Mouse (Mus musculus) small intestine, adult 2 months (tissue): ENCODE data around the gene Rad51c.
"Not testable (repeated sequence)": the region's sequence is repeated elsewhere in the genome, so short reads cannot be mapped to it uniquely, and the experiment has no call there.

Experiments used
- CTCF ChIP-seq: fragments of 200-500 bp; IDR thresholded peaks from 2 replicates; pipeline ENCODE4 v1.5.1; 2012; ENCODE audit warnings: low read depth, mild to moderate bottlenecking, control low read depth, inconsistent platforms, low read length, moderate library complexity, mixed read lengths; ENCODE audit not compliant: insufficient replicate concordance, insufficient read length; ENCODE audit errors: extremely low read depth
- POLR2A ChIP-seq: fragments of 200-500 bp; IDR thresholded peaks from 2 replicates; pipeline ENCODE4 v1.6.1; 2012; ENCODE audit warnings: low read depth, mild to moderate bottlenecking, control low read depth, inconsistent platforms, low read length, moderate library complexity

GRCm38 (mm10) chr11:87452779-87453178, 48.0 kb upstream of the Rad51c start:
- TF ChIP-seq POLR2A, CTCF: not testable (repeated sequence)
